Comparison of ENCODE assay signal across 10 mouse cellular contexts in the genomic region with DNA sequence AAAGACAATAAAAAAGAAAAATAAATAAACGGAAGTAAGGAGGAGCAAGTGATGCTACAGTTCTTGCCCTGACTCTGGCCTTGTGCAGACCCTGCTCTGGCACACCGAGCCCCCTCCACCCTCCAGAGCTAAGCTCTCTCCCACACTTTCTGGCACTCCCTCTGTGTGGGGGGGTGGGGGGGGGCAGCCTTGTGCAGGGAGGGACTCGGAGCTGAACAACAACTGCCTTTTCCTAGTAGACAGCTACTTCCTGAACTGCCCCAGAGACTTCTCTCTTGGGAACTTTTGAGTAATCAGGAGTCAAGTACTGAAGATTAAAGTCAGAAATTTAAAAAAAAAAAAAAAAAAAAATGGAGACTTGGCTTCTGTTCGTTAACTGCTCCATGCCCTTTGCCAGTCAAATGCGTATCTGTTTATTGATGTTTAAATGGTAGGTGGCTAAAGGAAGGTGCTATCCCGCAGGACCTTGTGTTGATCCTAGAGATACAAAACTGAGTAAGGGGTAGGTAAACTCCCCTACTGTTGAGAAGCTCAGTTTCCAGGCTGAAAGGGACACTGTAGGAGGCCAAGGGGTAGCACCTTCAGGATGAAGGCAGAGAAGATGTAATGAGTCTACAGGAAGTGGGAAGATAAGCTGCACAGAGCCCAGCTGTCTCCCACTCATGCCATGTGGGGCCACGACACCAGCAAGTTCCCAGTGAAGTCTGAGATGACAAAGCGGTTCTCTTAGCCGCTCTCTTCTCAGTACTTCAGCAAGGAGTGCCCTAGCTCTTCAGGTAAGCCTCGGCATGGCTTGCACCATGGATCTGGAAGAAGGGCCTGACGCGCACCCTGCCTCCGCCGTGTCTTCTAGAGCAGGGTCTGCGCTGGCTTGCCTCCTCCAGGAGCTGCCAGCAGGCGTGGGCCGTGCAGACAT. TPM values are rescaled to one million over a fixed set of nuclear protein-coding genes. Genes with fewer than 3 reads are reported as not detected.
A peak's percentile ranks its signal among the peaks of the same experiment; 100 is the strongest.
DNase-seq lines count a peak whose midpoint lies in the region; ATAC-seq lines count a peak whose summit lies in the region.
"Had no signal": no experiment of that assay in that cellular context is flagged by ENCODE, and none has a peak within 500 bp of the region (broad histone marks: within the 10 kb centered on the region; RNA-seq: fewer than 3 reads in every experiment).

No protein-coding gene starts in this region.

- peaks cover 58% of the 10 kb centered on the region for H3K36me3 ChIP-seq in hindbrain, embryonic 13.5 days
- peaks cover 28% of the 10 kb centered on the region for H3K36me3 ChIP-seq in hindbrain, embryonic 14.5 days (replicated peaks; ENCODE audit: control insufficient read depth, insufficient read depth)
- H3K36me3 ChIP-seq in midbrain, embryonic 13.5 days, result peaks cover 34% of the 10 kb centered on the region
- no peaks in the 10 kb centered on the region; the same call in 1 of the 2 replicates for H3K36me3 ChIP-seq in midbrain, embryonic 11.5 days (ENCODE audit: control insufficient read depth, insufficient read depth, low read length)
- peaks cover 32% of the 10 kb centered on the region for H3K36me3 ChIP-seq in embryonic facial prominence, embryonic 15.5 days
- no peaks in the 10 kb centered on the region for H3K36me3 ChIP-seq in stomach, embryonic 14.5 days (ENCODE audit: control insufficient read depth, insufficient read depth, low read length)

- H3K27me3 ChIP-seq in hindbrain, embryonic 13.5 days, result no peaks in the 10 kb centered on the region
- H3K27me3 ChIP-seq in hindbrain, embryonic 14.5 days (ENCODE audit: control insufficient read depth, insufficient read depth, low read length), result no peaks in the 10 kb centered on the region
- H3K27me3 ChIP-seq in midbrain, embryonic 13.5 days, result no peaks in the 10 kb centered on the region
- no peaks in the 10 kb centered on the region for H3K27me3 ChIP-seq in midbrain, embryonic 11.5 days (ENCODE audit: control insufficient read depth, insufficient read depth, low read length)
- H3K27me3 ChIP-seq in embryonic facial prominence, embryonic 15.5 days, result no peaks in the 10 kb centered on the region
- no peaks in the 10 kb centered on the region for H3K27me3 ChIP-seq in stomach, embryonic 14.5 days (ENCODE audit: control insufficient read depth, insufficient read depth, low read length)

- WGBS in hindbrain, embryonic 13.5 days, result 80% methylated on average over 17 of the region's 17 CpGs
- 80% methylated on average over 17 of the region's 17 CpGs for WGBS in hindbrain, embryonic 14.5 days
- WGBS in midbrain, embryonic 13.5 days, result 69% methylated on average over 17 of the region's 17 CpGs
- 74% methylated on average over 17 of the region's 17 CpGs for WGBS in midbrain, embryonic 11.5 days
- 58% methylated on average over 17 of the region's 17 CpGs for WGBS in embryonic facial prominence, embryonic 15.5 days
- 42% methylated on average over 17 of the region's 17 CpGs for WGBS in stomach, embryonic 14.5 days

- no peak for ATAC-seq in hindbrain, embryonic 13.5 days (ENCODE audit: low FRiP score)
- ATAC-seq in hindbrain, embryonic 14.5 days (ENCODE audit: low FRiP score), result no peak
- ATAC-seq in midbrain, embryonic 13.5 days, result no peak
- ATAC-seq in midbrain, embryonic 11.5 days (ENCODE audit: low FRiP score), result no peak
- no peak for ATAC-seq in embryonic facial prominence, embryonic 15.5 days (ENCODE audit: insufficient number of reproducible peaks, low FRiP score, low TSS enrichment, low read depth)
- ATAC-seq in stomach, embryonic 14.5 days (ENCODE audit: insufficient number of reproducible peaks, insufficient read depth, low FRiP score, low read depth), result no peak
- ATAC-seq: forebrain, embryonic 16.5 days; hindbrain, postnatal 0 days had no signal

- H3K4me1 ChIP-seq in hindbrain, embryonic 13.5 days (replicated peaks), result peaks cover 12% of the 10 kb centered on the region
- H3K4me1 ChIP-seq in hindbrain, embryonic 14.5 days (replicated peaks; ENCODE audit: control insufficient read depth, insufficient read depth, low read length), result peaks cover under 1% of the 10 kb centered on the region
- peaks cover 12% of the 10 kb centered on the region for H3K4me1 ChIP-seq in midbrain, embryonic 13.5 days (replicated peaks)
- peaks cover 10% of the 10 kb centered on the region for H3K4me1 ChIP-seq in midbrain, embryonic 11.5 days (ENCODE audit: control insufficient read depth, insufficient read depth, low read length)
- peaks cover 27% of the 10 kb centered on the region for H3K4me1 ChIP-seq in embryonic facial prominence, embryonic 15.5 days
- peaks cover 24% of the 10 kb centered on the region; the same call in 1 of the 2 replicates for H3K4me1 ChIP-seq in stomach, embryonic 14.5 days (ENCODE audit: control insufficient read depth, insufficient read depth, low read length)

- no peak overlapping the region for H3K4me2 ChIP-seq in hindbrain, embryonic 13.5 days
- no peak overlapping the region for H3K4me2 ChIP-seq in hindbrain, embryonic 14.5 days (replicated peaks)
- H3K4me2 ChIP-seq in midbrain, embryonic 13.5 days (replicated peaks), result no peak overlapping the region
- H3K4me2 ChIP-seq in midbrain, embryonic 11.5 days, result no peak overlapping the region
- H3K4me2 ChIP-seq in embryonic facial prominence, embryonic 15.5 days (replicated peaks), result no peak overlapping the region
- H3K4me2 ChIP-seq in stomach, embryonic 14.5 days (replicated peaks; ENCODE audit: low read depth, low read length), result peak overlapping the region; percentile 19; the same call in 1 of the 2 replicates

- H3K9me3 ChIP-seq in hindbrain, embryonic 13.5 days, result no peaks in the 10 kb centered on the region
- no peaks in the 10 kb centered on the region for H3K9me3 ChIP-seq in hindbrain, embryonic 14.5 days (ENCODE audit: control insufficient read depth, low read length)
- H3K9me3 ChIP-seq in midbrain, embryonic 13.5 days, result no peaks in the 10 kb centered on the region
- no peaks in the 10 kb centered on the region for H3K9me3 ChIP-seq in midbrain, embryonic 11.5 days (ENCODE audit: control insufficient read depth, low read length)
- H3K9me3 ChIP-seq in embryonic facial prominence, embryonic 15.5 days (replicated peaks), result no peaks in the 10 kb centered on the region
- H3K9me3 ChIP-seq in stomach, embryonic 14.5 days (ENCODE audit: control insufficient read depth, low read depth, low read length), result no peaks in the 10 kb centered on the region

- no peak overlapping the region for H3K4me3 ChIP-seq in hindbrain, embryonic 13.5 days
- no peak overlapping the region for H3K4me3 ChIP-seq in hindbrain, embryonic 14.5 days (replicated peaks; ENCODE audit: low read length)
- H3K4me3 ChIP-seq in midbrain, embryonic 13.5 days (replicated peaks), result no peak overlapping the region
- no peak overlapping the region for H3K4me3 ChIP-seq in midbrain, embryonic 11.5 days (ENCODE audit: low read depth, low read length)
- H3K4me3 ChIP-seq in embryonic facial prominence, embryonic 15.5 days (replicated peaks), result no peak overlapping the region
- no peak overlapping the region for H3K4me3 ChIP-seq in stomach, embryonic 14.5 days (ENCODE audit: low read depth, low read length)

- H3K27ac ChIP-seq in hindbrain, embryonic 13.5 days, result peak overlapping the region; percentile 25
- H3K27ac ChIP-seq in hindbrain, embryonic 14.5 days, result no peak overlapping the region
- peak overlapping the region; percentile 51; the same call in 1 of the 2 replicates for H3K27ac ChIP-seq in midbrain, embryonic 13.5 days
- H3K27ac ChIP-seq in midbrain, embryonic 11.5 days (ENCODE audit: low read depth, low read length), result no peak overlapping the region; the same call in 1 of the 2 replicates
- peak overlapping the region; percentile 23; the same call in 1 of the 2 replicates for H3K27ac ChIP-seq in embryonic facial prominence, embryonic 15.5 days (replicated peaks)
- H3K27ac ChIP-seq in stomach, embryonic 14.5 days (ENCODE audit: low read length), result peak overlapping the region; percentile 84
- H3K27ac ChIP-seq: hindbrain, postnatal 0 days had no signal

- no peak overlapping the region for H3K9ac ChIP-seq in hindbrain, embryonic 13.5 days
- H3K9ac ChIP-seq in hindbrain, embryonic 14.5 days, result no peak overlapping the region
- H3K9ac ChIP-seq in midbrain, embryonic 13.5 days (replicated peaks), result 0 out of 2 replicates have a peak overlapping the region, but pooled peaks have one; percentile 23
- no peak overlapping the region; the same call in 1 of the 2 replicates for H3K9ac ChIP-seq in midbrain, embryonic 11.5 days (ENCODE audit: low read length)
- no peak overlapping the region for H3K9ac ChIP-seq in embryonic facial prominence, embryonic 15.5 days
- H3K9ac ChIP-seq in stomach, embryonic 14.5 days (replicated peaks; ENCODE audit: low read depth, low read length), result no peak overlapping the region

- no peak for DNase-seq in hindbrain, embryonic 14.5 days (ENCODE audit: low spot score)
- DNase-seq in midbrain, embryonic 11.5 days (ENCODE audit: low spot score, missing footprints), result no peak
- no peak for DNase-seq in cerebellum, adult 8-10 months
- DNase-seq: thymus, adult 18-20 months had no signal

RNA-seq across cellular contexts. Expression of a gene that starts 8.7 kb away (rescaled TPM):
- polyA plus RNA-seq in hindbrain, embryonic 13.5 days (2015; fragmentation: Nextera tagmentation; extraction: Ambion mirVana), result 1,675 and 1,703 TPM in 2 replicates
- 1,434 and 1,576 TPM in 2 replicates for polyA plus RNA-seq in hindbrain, embryonic 14.5 days (2014; fragmentation: Nextera tagmentation; extraction: Ambion mirVana)
- 1,952 and 2,005 TPM in 2 replicates for polyA plus RNA-seq in midbrain, embryonic 13.5 days (2015; fragmentation: Nextera tagmentation; extraction: Ambion mirVana)
- polyA plus RNA-seq in midbrain, embryonic 11.5 days (2014; fragmentation: Nextera tagmentation; extraction: Ambion mirVana), result 2,717 and 2,900 TPM in 2 replicates
- polyA plus RNA-seq in embryonic facial prominence, embryonic 15.5 days (2015; fragmentation: Nextera tagmentation; extraction: Ambion mirVana), result 247 and 255 TPM in 2 replicates
- polyA plus RNA-seq in stomach, embryonic 14.5 days (2014; fragmentation: Nextera tagmentation; extraction: Ambion mirVana), result 548 and 555 TPM in 2 replicates

RNA-seq across cellular contexts. Expression of a gene that starts 14.4 kb away (rescaled TPM):
- polyA plus RNA-seq in hindbrain, embryonic 13.5 days (2015; fragmentation: Nextera tagmentation; extraction: Ambion mirVana), result 8.6 and 9.3 TPM in 2 replicates
- polyA plus RNA-seq in hindbrain, embryonic 14.5 days (2014; fragmentation: Nextera tagmentation; extraction: Ambion mirVana), result 6.1 and 7.2 TPM in 2 replicates
- 9.0 and 9.4 TPM in 2 replicates for polyA plus RNA-seq in midbrain, embryonic 13.5 days (2015; fragmentation: Nextera tagmentation; extraction: Ambion mirVana)
- 5.5 and 6.0 TPM in 2 replicates for polyA plus RNA-seq in midbrain, embryonic 11.5 days (2014; fragmentation: Nextera tagmentation; extraction: Ambion mirVana)
- polyA plus RNA-seq in embryonic facial prominence, embryonic 15.5 days (2015; fragmentation: Nextera tagmentation; extraction: Ambion mirVana), result 13.3 and 15.4 TPM in 2 replicates
- 7.8 and 9.2 TPM in 2 replicates for polyA plus RNA-seq in stomach, embryonic 14.5 days (2014; fragmentation: Nextera tagmentation; extraction: Ambion mirVana)

RNA-seq across cellular contexts. Expression of a gene that starts 49.6 kb away (rescaled TPM):
- polyA plus RNA-seq in hindbrain, embryonic 13.5 days (2015; fragmentation: Nextera tagmentation; extraction: Ambion mirVana), result 65.3 and 67.9 TPM in 2 replicates
- polyA plus RNA-seq in hindbrain, embryonic 14.5 days (2014; fragmentation: Nextera tagmentation; extraction: Ambion mirVana), result 65.5 and 71.6 TPM in 2 replicates
- 63.9 and 68.2 TPM in 2 replicates for polyA plus RNA-seq in midbrain, embryonic 13.5 days (2015; fragmentation: Nextera tagmentation; extraction: Ambion mirVana)
- 62.2 and 64.1 TPM in 2 replicates for polyA plus RNA-seq in midbrain, embryonic 11.5 days (2014; fragmentation: Nextera tagmentation; extraction: Ambion mirVana)
- polyA plus RNA-seq in embryonic facial prominence, embryonic 15.5 days (2015; fragmentation: Nextera tagmentation; extraction: Ambion mirVana), result 65.5 and 66.6 TPM in 2 replicates
- 49.8 and 58.0 TPM in 2 replicates for polyA plus RNA-seq in stomach, embryonic 14.5 days (2014; fragmentation: Nextera tagmentation; extraction: Ambion mirVana)

RNA-seq across cellular contexts. Expression of a gene that starts 49.6 kb away (rescaled TPM):
- polyA plus RNA-seq in hindbrain, embryonic 13.5 days (2015; fragmentation: Nextera tagmentation; extraction: Ambion mirVana), result 55.1 and 62.1 TPM in 2 replicates
- 48.2 and 61.4 TPM in 2 replicates for polyA plus RNA-seq in hindbrain, embryonic 14.5 days (2014; fragmentation: Nextera tagmentation; extraction: Ambion mirVana)
- polyA plus RNA-seq in midbrain, embryonic 13.5 days (2015; fragmentation: Nextera tagmentation; extraction: Ambion mirVana), result 59.5 and 59.6 TPM in 2 replicates
- polyA plus RNA-seq in midbrain, embryonic 11.5 days (2014; fragmentation: Nextera tagmentation; extraction: Ambion mirVana), result 50.8 and 54.7 TPM in 2 replicates
- polyA plus RNA-seq in embryonic facial prominence, embryonic 15.5 days (2015; fragmentation: Nextera tagmentation; extraction: Ambion mirVana), result 52.6 and 55.7 TPM in 2 replicates
- polyA plus RNA-seq in stomach, embryonic 14.5 days (2014; fragmentation: Nextera tagmentation; extraction: Ambion mirVana), result 56.1 and 60.8 TPM in 2 replicates

Comparison
In these comparisons a context has a peak if more than half of its experiments do, and no peak if none do; other contexts are left out.
1. H3K27ac ChIP-seq: peak in hindbrain, embryonic 13.5 days (single experiment), midbrain, embryonic 13.5 days (single experiment), embryonic facial prominence, embryonic 15.5 days (single experiment) and stomach, embryonic 14.5 days (single experiment); none in hindbrain, embryonic 14.5 days (single experiment) and midbrain, embryonic 11.5 days (single experiment).